Mouse (Mus musculus): ENCODE results near the gene Fam174b. TPM values are rescaled to one million over a fixed set of nuclear protein-coding genes. Genes with fewer than 3 reads are reported as not detected.

Fam174b gene
- polyA plus RNA-seq, 1 experiment: 0.03 TPM

DNA sequence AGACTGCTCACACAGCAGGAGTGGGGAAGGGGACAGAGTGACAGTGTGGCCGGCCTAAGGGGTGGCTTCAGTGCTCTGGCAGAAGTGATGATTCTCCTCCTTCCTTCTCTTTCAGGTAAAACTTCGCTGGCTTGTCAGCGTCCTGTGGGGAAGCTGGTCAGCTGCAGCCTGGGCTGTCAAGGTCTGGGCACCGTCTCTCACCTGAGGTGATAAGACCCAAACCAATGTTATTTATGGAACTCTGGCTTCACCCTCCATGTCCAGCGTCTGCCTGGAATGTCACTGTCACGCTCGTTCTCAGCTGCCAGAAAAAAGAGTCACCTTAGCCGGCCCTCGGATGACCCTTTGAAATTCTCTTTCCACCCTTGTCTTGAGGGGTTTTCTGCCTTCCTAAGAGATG is 34.7 kb downstream of the Fam174b start:
- TF ChIP-seq GATA1 (IDR thresholded peaks at IDR 0.05; ENCODE audit: low read length): no peak

DNA sequence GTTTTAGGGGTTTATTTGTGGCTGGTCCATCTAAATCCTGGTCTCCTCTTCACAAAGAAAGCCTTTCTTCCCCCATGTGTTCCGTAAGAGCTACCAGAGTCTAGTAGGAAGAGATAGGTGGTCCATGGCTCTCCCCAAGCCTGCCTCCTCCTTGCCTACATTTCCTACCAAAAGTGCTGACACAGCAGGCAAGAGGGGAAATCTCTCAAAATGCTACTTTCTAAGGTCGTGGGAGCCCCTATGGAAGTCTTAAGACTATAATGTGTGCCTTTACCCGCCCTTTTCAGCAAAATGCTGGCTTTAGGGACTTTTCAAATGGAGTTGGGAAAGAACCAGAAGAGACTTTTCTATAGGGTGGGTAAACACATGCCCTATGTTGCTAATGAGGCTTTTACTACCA is 37.7 kb downstream of the Fam174b start:
- TF ChIP-seq GATA1 (IDR thresholded peaks at IDR 0.05; ENCODE audit: low read length): no peak

DNA sequence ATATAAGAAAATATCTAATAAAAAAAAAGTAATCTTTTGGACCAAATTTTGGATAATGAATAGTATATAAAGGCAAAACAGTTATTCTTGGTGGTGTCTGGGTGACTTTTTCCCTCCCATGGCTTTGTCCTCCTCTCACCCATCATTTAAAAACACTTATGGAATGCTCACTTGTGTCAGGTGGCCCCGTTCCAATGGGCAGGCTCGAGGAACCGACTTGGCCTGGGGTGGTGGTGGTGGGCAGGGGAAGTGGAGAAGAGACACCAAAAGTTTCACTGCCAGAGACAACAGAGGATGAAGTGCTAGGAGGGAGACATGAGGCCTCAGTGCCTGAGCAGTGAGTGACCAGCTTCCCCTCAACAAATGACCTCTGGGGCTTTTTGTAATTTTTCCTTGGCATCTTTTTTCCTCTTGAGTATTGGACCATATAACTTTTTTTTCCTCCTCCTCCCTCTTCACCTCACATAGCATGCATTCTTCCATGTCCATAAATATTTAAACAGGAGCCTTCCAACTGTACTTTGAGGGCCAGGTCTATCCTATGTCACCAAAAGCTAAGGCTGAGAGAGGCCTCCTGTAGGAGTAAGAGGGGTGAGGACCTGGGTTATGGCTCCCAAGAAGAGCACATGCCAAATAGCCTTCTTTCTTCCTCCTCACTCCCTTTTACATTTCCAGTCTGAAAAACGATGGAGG is 44.8 kb downstream of the Fam174b start:
- no peak for TF ChIP-seq GATA1 (IDR thresholded peaks at IDR 0.05; ENCODE audit: low read length)

DNA sequence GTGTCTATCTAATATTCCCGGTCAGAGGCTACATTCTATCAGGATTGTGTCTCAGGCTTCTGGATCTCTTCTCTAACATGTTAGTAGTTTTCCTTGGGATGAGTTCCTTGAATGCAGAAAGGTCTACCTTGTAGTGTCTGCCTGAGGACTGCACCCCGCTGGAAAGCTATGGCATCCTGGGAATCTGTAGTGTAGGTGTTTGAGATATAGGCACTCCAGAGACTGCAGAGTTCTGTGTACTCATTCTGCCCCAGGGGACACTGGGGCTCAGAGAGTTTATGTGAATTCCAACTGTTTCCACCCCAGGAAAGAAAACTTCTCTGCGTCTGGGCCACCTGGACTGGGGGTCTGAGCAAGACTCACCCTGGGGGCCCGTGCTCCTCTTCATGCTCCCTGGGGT is 45.7 kb downstream of the Fam174b start:
- TF ChIP-seq GATA1 (IDR thresholded peaks at IDR 0.05; ENCODE audit: low read length): no peak

DNA sequence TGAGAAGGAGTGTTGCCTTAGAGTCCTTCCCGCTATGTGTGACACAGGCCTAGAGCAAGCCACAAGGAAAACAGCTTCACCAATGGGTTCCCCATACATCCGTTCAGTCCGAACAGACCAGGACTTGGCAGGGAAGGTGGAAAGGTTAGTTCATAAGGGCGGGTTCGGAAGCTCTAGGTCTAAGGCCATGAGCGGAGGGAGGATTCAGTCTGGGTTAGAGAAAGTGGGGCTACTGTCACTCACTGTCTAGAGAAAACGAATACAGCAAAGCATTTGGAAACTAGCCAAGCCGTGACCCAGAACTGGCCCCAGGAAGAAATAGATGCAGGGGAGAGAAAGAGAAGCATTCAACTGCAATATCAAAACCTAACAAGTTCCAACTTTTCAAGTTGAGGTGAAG is 47.4 kb downstream of the Fam174b start:
- no peak for TF ChIP-seq GATA1 (IDR thresholded peaks at IDR 0.05; ENCODE audit: low read length)

DNA sequence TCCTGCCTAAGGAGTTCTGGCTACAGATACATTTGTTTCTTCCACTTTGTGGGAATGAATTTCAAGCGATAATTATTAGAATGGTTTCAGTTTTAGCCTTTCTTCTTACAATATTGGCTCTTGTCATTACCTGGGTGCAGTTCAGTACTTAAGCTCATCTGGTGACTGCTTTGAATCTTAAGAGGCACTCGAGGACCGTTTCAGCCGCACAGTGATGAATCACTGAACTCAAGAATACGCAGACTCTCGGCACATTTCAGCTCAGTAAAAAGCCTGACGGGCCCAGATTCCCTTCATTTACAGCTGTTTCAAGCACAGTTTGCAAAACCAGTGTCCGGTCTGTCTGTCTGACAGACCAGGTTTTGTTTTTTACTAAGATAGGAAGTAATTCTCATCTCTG is 51.0 kb downstream of the Fam174b start:
- no peak for TF ChIP-seq GATA1 (IDR thresholded peaks at IDR 0.05; ENCODE audit: low read length)

DNA sequence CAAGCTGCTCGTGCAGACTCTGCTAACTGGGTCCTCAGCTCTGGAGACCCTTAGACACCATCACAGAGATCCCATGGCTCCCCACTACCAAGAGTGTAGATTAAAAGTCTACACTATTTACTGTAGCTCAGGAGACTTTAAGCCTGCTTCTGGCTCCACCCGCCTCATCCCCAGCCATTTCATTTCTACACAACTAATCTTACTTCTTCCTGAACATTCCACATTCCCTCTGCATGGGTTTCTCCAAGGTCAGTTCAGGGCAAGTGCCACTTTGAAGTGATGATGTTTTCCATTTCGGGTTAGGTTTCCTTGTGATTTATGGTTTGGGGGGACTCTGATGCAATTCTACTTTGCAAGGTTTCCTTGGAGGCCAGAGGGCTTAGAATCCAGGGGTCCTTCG is 52.1 kb downstream of the Fam174b start:
- no peak for TF ChIP-seq GATA1 (IDR thresholded peaks at IDR 0.05; ENCODE audit: low read length)

DNA sequence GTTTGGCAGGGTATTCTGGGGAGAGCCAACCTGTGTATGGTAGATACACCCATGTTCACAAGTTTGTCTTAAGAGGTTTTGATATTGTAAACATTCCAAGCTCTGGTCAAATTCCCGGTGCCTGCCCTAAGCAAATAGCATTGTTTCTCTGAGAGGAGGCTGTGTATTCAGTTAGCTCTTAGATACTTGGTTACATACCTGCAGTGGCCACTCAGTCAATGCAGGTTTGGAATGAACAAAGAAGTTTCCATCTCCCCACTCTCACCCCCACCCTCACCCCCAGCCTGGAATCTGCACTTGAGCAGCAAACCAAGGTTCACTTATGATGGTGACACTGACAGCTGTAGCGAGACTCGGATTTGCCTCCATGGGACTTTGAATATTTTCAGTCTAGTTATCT is 52.5 kb downstream of the Fam174b start:
- TF ChIP-seq GATA1 (IDR thresholded peaks at IDR 0.05; ENCODE audit: low read length): no peak

DNA sequence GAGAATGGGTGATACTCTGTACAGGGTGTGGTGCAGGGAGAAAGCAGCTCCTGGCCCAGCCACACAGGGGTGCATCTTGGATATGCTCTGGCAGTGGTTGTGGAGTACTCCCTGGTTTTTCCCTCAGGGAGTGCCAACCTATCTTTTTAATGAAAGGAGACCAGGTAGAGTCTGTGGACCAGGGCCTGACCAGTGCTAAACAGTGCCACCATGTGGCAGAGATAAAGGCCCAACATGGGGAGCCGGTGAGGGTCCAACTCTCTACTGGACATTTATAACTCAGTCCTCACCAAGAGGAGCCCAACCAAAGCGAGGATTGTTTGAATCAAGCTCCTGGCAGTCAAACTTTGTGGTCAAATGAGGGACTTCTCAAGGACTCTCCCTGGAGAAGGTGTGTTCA is 69.2 kb downstream of the Fam174b start:
- TF ChIP-seq GATA1 (IDR thresholded peaks at IDR 0.05; ENCODE audit: low read length): no peak

DNA sequence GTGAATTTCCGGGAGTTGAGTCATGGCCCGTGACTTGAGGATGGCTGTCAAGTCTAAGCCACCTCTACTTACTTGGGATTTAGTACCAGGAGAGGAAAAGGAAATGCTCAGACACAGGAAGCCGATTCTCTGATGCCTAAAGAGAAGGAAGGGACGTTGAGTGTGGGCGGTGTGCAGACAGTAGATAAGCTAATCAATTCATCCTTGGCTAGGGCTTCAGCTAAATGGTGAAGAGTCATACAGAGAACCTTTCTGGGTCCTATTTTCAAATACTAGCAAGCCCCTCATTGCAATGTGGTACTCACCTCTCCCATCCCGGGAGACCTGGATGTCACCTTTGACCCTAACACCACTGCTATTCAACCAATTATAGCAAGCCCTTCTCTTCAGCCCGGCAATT is 71.3 kb downstream of the Fam174b start:
- no peak for TF ChIP-seq GATA1 (IDR thresholded peaks at IDR 0.05; ENCODE audit: low read length)

DNA sequence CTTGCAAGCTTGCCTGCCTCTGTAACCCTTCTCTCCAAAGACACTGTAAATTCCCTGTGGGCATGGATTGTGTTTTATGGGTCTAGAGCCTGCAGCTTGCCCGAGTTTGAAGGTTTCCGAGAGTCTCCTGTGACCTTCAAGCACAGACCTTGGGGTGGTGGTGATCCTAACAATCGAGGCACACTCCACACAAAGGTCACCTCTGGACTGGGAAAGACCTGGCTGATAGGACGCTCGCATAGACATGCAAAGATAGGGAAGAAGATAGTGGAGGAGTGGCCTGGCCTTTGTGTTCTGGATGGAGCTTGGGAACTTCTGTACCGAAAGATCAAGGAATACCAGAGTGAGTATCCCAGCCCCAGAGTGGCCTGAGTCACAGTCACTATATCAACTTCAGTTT is 72.1 kb downstream of the Fam174b start:
- TF ChIP-seq GATA1 (IDR thresholded peaks at IDR 0.05; ENCODE audit: low read length): no peak

DNA sequence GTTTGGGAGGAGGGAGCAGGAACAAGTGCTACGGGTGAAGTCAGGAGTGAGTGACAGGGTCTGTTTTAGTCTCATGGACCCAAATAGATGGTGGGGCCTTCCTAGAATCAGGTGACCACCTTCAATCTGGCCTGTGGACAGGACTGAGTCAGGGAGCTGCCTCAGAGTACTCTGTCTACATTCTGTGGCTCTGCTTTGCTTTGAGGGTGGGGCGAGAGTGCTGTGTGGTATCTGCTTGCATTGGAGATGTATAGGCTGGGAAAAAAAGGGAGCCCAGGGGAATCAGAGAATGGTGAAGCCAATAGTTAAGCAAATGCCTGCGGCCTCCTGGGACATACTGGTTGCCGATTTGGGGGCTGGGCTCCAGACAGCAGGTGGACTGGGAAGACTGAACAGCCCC is 73.8 kb downstream of the Fam174b start:
- TF ChIP-seq GATA1 (IDR thresholded peaks at IDR 0.05; ENCODE audit: low read length): no peak

DNA sequence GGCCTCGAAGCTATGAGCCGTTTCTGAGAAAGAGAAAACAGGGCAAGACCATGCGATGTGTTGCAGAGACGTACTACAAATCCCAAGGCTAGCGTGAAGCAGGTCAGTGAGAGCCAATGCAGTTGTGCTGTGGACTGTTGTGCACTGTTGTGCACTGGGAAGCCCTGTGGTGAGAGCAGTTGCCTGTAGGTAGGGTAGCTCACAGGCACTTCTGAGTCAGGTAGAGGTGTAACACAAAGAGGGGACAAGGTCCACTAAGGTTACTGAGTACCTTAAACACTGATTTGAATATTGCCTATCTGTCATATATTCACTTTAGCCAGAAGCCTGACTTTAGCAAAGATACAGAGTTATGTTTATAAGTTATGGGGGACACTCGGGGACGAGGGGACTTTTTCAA is 74.4 kb downstream of the Fam174b start:
- no peak for TF ChIP-seq GATA1 (IDR thresholded peaks at IDR 0.05; ENCODE audit: low read length)

DNA sequence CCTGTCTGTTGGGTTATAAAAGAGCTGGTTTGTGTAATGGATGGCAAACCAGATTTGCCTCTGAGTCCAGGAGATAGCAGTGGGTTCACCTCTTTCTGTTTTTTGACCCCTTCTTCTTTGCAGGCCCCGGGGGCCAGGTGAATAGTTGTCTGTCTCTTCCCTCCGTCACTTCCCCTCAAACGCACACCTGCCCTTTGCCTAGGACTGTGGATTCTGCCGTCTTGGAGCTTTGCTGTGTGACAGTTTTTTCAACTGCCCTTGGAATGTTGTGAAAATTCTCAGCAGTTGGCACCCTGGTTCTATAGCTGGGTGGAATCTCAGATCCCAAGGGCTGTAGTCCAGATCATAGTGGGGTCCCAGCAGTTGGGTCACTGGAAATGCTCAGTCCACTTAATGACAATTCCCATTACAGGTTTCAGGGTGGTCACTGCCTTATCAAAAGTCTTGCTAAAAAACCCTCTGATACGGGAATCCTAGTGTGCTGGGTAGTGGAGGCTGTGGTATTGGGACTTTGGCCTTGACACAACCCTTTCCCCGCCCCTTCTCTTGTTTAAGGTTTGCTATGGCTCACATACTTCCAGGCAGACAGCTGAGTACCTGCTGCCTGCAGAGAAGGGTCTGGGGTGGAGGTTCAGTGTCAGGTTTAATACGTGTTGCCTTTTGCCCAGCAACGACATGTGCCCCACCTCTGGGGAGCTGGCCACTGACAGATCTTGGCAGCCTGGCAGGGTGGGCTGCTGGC is 76.3 kb downstream of the Fam174b start:
- TF ChIP-seq GATA1 (IDR thresholded peaks at IDR 0.05; ENCODE audit: low read length): no peak

DNA sequence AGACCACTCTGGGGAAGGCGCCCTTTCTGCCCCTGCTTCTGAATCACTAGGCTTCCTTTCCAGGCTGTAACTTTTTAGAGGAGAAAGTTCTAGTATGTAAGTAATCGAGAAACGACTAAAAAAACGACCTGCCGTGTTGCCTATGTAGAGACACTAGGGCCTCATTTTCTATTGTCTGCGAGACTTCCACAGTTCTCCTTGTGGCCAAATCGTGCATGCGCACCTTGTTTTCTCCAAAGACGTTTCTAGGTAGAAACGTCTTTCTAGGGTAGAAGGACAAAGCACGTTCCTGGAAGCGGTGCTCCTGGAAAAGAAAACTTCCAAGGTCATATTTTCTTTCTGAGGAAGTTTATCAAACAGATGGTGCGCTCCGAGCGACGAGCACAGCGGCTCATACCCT is 79.3 kb downstream of the Fam174b start:
- TF ChIP-seq GATA1 (IDR thresholded peaks at IDR 0.05; ENCODE audit: low read length): no peak

Other genes with a start within 250 kb of the Fam174b start
- gene Chd2, start 198.5 kb upstream of the Fam174b start, polyA plus RNA-seq (2012): 84.5 and 86.6 TPM in 2 replicates